Mouse (Mus musculus) stomach, embryonic 14.5 days (tissue): ENCODE results near the gene Gh. TPM values are rescaled to one million over a fixed set of nuclear protein-coding genes. Genes with fewer than 3 reads are reported as not detected.
"Not testable (repeated sequence)": the region's sequence is repeated elsewhere in the genome, so short reads cannot be mapped to it uniquely, and the experiment has no call there.

ENCODE experiments used
- ATAC-seq: fragments of 200-750 bp; cut with Nextera tagmentation; 2 replicates; pipeline ENCODE4 v1.8.0; 2017; ENCODE audit warnings: low read depth, moderate TSS enrichment; ENCODE audit not compliant: insufficient number of reproducible peaks, insufficient read depth, low FRiP score
- H3K27ac ChIP-seq: fragments of 300-500 bp; sonication (generic); 2 replicates; pipeline ENCODE4 v1.5.1; 2014; ENCODE audit warnings: mild to moderate bottlenecking, low read length, moderate library complexity, mixed read lengths
- H3K27me3 ChIP-seq: fragments of 300-500 bp; sonication (generic); 2 replicates; pipeline ENCODE4 v1.6.1; 2014; ENCODE audit warnings: low read length, control low read depth, mixed read lengths; ENCODE audit not compliant: control insufficient read depth, insufficient read depth
- H3K36me3 ChIP-seq: fragments of 300-500 bp; sonication (generic); 2 replicates; pipeline ENCODE4 v1.6.1; 2014; ENCODE audit warnings: mild to moderate bottlenecking, control low read depth, low read length, moderate library complexity, mixed read lengths; ENCODE audit not compliant: control insufficient read depth, insufficient read depth
- H3K4me1 ChIP-seq: fragments of 300-500 bp; sonication (generic); 2 replicates; pipeline ENCODE4 v1.6.1; 2014; ENCODE audit warnings: low read length, control low read depth, mixed read lengths; ENCODE audit not compliant: control insufficient read depth, insufficient read depth
- H3K4me2 ChIP-seq: fragments of 300-500 bp; sonication (generic); replicated peaks from 2 replicates; pipeline ENCODE4 v1.6.1; 2014; ENCODE audit warnings: low read depth, low read length, control low read depth
- H3K4me3 ChIP-seq: fragments of 300-500 bp; sonication (generic); 2 replicates; pipeline ENCODE4 v1.5.1; 2014; ENCODE audit warnings: low read depth, low read length, control low read depth
- H3K9ac ChIP-seq: fragments of 300-500 bp; sonication (generic); replicated peaks from 2 replicates; pipeline ENCODE4 v1.6.1; 2014; ENCODE audit warnings: low read depth, mild to moderate bottlenecking, control low read depth, low read length, moderate library complexity, mixed read lengths
- H3K9me3 ChIP-seq: fragments of 300-500 bp; sonication (generic); 2 replicates; pipeline ENCODE4 v1.6.1; 2016; ENCODE audit warnings: low read depth, low read length, control low read depth; ENCODE audit not compliant: control insufficient read depth
- WGBS: fragments of 180-500 bp; shearing (Covaris S2); extraction: QIAGEN DNeasy Blood & Tissue Kit; methylation state at CpG from one replicate; pipeline ENCODE4 v1.1.7; 2014; 5-methylcytosine and 5-hydroxymethylcytosine counted together
- polyA plus RNA-seq: library from polyadenylated mRNA; unstranded; fragments of >200 nt; fragmentation: Nextera tagmentation; extraction: Ambion mirVana; gene quantifications from 2 replicates; pipeline ENCODE4 v1.2.1, GENCODE M21; 2014

Gene Gh
- not detected in 2 replicates for polyA plus RNA-seq

DNA sequence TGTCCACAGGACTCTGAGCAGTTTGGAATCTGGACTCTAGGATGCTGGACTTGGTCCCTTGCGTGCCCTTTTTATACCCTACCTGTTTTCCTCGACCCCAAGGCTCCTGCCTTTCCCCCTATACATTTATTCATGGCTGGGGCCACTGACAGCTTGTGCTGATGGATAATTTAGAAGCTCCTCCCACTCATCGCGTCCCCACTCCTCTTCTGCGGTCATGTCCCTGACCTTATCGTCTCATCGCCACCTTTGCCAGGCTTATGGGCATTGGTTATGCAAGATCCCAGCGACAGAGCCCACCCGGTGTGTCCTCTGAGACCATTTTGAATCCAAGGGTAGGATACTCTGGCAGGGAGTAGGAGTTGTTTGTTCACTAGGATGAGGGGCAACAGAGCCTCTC is at the start of gene Gh:
TSS of gene Gh (minus strand) at position 101 of the 400 bp plus-strand sequence.
- H3K27me3 ChIP-seq = no peaks in the 10 kb centered on the region
- H3K27ac ChIP-seq = no peak within 1 kb of the TSS
- H3K9ac ChIP-seq = no peak within 1 kb of the TSS
- no peak within 1 kb of the TSS for H3K4me3 ChIP-seq
- no peaks in the 10 kb centered on the region for H3K9me3 ChIP-seq
- H3K4me2 ChIP-seq = no peak within 1 kb of the TSS
- H3K4me1 ChIP-seq = no peaks in the 10 kb centered on the region
- no peak for ATAC-seq
- H3K36me3 ChIP-seq = no peaks in the 10 kb centered on the region
- 79% methylated on average over 9 of the region's 9 CpGs for WGBS

DNA sequence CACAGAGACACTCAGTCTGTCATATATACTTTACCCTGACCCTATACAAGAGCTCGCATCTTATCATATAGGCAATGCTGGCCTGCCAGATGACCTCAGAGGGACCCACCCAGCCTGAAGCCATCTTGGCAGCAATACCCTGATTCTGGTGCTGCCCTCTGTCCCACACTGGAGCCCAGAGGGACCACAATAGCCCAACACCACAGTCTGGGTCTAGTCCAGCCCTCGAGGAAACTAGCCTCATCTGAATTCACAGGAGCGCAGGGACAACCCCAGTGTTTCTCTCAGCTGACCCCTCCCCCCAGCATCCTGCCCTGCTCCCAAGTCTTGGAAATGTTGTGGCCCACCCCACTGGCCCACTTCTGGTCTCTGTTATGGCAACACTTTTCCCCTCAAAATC is 49.6 kb upstream of the Gh start:
- Histone ChIP-seq H3K4me3 (no peak overlapping the region), H3K4me2 (no peak overlapping the region), H3K9me3 (no peaks in the 10 kb centered on the region), H3K9ac (no peak overlapping the region), H3K27ac (no peak overlapping the region), H3K36me3 (no peaks in the 10 kb centered on the region), H3K27me3 (no peaks in the 10 kb centered on the region), H3K4me1 (no peaks in the 10 kb centered on the region)
- WGBS = 61% methylated on average over 3 of the region's 3 CpGs
- no peak for ATAC-seq

DNA sequence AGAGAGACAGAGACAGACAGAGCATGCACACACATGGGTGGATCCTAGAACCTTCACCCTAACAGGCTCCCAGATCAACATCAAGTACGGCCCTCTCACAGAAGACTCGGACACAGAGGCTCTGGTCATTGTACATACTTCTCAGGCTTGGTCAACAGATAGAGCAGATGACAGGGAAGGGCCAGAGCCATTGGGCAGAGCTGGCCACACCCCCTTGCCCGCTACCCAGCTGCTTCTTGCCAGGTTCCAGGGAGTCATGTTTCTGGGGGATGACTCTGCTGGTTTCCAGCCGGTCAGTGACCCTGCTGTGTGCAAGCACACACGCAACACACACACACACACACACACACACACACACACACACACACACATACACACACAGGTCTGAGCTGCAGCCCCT is 49.2 kb upstream of the Gh start:
- H3K4me1 ChIP-seq = no peaks in the 10 kb centered on the region
- WGBS = 50% methylated on average over 5 of the region's 5 CpGs
- no peak overlapping the region for H3K27ac ChIP-seq
- no peaks in the 10 kb centered on the region for H3K36me3 ChIP-seq
- no peaks in the 10 kb centered on the region for H3K9me3 ChIP-seq
- H3K4me3 ChIP-seq = no peak overlapping the region
- no peak overlapping the region for H3K4me2 ChIP-seq
- H3K27me3 ChIP-seq = no peaks in the 10 kb centered on the region
- no peak for ATAC-seq
- no peak overlapping the region for H3K9ac ChIP-seq

DNA sequence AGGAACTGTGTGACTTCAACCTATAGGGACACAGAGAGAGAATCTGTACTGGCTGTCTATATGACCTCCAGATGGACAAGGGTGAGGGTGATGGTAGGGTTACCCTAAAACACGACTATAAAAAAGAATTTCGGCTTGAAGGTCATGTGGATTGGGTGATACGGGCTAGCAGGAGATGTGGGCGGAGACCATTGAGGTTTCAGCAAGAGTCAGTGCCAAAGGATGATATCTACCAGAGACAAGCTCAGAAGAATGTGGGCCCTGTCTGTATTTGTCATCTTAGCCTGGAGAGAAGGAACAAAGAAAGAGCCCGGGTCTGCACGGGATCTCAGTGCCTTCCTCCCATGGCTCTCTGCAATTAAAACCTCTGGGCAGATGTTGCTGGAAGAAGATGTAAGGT is 48.1 kb upstream of the Gh start:
- no peak for ATAC-seq
- no peak overlapping the region for H3K9ac ChIP-seq
- 77% methylated on average over 6 of the region's 6 CpGs for WGBS

DNA sequence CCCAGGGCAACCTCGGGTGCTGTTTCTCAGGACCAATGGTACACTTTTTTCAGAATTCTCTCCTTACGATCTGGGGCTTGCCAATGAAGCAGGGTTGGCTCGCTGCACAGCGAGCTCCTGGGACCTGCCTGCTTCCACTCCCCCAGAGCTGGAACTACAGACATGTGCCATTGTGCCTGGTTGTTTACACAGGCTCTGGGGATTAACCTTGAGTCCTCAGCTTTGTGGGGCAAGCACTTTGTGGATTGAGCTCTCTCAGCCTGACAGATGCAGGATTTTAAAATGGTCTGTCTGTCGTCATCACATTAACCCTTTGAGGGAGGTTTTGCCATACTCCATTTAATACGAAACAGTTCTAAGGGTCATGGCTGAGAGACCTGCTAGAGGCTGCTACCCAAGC is 43.2 kb upstream of the Gh start:
- H3K9me3 ChIP-seq = no peaks in the 10 kb centered on the region
- H3K4me1 ChIP-seq = 0 out of 2 replicates have a peak, but pooled peaks cover 7% of the 10 kb centered on the region
- H3K27ac ChIP-seq = no peak overlapping the region
- no peak overlapping the region for H3K4me3 ChIP-seq
- no peaks in the 10 kb centered on the region for H3K36me3 ChIP-seq
- 21% methylated on average over 6 of the region's 6 CpGs for WGBS
- no peak overlapping the region for H3K4me2 ChIP-seq
- peak; percentile 73 for ATAC-seq
- no peaks in the 10 kb centered on the region for H3K27me3 ChIP-seq
- no peak overlapping the region for H3K9ac ChIP-seq

More for the DNA sequence above, 48.1 kb upstream of the Gh start:
- Histone ChIP-seq H3K27me3 (no peaks in the 10 kb centered on the region), H3K9me3 (no peaks in the 10 kb centered on the region), H3K27ac (no peak overlapping the region), H3K4me3 (no peak overlapping the region), H3K4me2 (no peak overlapping the region), H3K4me1 (0 out of 2 replicates have a peak, but pooled peaks cover 5% of the 10 kb centered on the region), H3K36me3 (no peaks in the 10 kb centered on the region)

DNA sequence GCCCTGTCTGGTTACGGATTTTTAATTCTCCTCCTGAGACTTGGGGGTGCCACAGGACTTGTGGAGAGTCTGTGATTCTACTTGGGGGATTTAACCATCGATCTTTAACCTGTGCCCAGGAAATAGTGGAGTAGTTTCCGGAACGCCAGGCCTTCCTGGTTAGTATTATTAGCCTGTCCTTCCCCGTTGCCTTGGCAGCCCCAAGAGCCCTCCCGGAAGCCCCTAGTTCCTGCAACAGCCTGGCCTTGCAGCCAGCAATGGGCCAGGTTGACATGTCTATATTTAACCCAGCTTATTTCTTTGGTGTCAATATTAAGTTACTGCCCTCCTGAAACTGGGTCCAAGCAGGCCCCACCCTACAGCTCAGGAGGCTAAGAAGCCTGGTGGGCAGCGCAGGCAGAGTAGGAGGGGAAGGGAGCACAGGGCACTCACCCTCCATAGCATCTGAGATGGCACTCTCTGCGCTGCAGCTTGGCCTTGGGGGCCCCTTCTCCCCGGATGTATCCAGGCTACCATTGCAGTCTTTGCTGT is 39.4 kb upstream of the Gh start:
- no peak for ATAC-seq
- 78% methylated on average over 9 of the region's 9 CpGs for WGBS
- H3K4me1 ChIP-seq = 0 out of 2 replicates have a peak, but pooled peaks cover 7% of the 10 kb centered on the region
- no peak overlapping the region for H3K4me2 ChIP-seq
- H3K9ac ChIP-seq = no peak overlapping the region
- no peaks in the 10 kb centered on the region for H3K36me3 ChIP-seq
- H3K9me3 ChIP-seq = no peaks in the 10 kb centered on the region
- no peak overlapping the region for H3K4me3 ChIP-seq
- no peaks in the 10 kb centered on the region for H3K27me3 ChIP-seq
- no peak overlapping the region for H3K27ac ChIP-seq

DNA sequence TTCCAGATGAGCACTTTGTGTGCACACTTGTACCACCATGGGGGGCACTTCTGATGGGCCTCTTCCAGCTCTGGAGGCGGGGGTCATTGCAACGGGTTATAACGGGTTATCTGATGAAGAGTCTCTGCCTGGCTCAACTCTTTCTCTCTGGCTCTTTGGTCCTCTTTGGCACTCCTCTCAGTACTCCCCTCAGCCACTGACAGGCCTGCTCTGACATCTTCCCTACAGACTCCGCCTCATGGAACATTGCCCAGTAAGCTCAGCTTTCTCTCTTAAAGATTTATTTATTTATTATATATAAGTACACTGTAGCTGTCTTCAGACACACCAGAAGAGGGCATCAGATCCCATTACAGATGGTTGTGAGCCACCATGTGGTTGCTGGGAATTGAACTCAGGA is 37.7 kb upstream of the Gh start:
- not testable (repeated sequence) for H3K9ac ChIP-seq, H3K27ac ChIP-seq, H3K4me3 ChIP-seq, H3K27me3 ChIP-seq, H3K4me2 ChIP-seq, H3K9me3 ChIP-seq, H3K36me3 ChIP-seq, ATAC-seq, H3K4me1 ChIP-seq
- 88% methylated on average over 4 of the region's 4 CpGs for WGBS

DNA sequence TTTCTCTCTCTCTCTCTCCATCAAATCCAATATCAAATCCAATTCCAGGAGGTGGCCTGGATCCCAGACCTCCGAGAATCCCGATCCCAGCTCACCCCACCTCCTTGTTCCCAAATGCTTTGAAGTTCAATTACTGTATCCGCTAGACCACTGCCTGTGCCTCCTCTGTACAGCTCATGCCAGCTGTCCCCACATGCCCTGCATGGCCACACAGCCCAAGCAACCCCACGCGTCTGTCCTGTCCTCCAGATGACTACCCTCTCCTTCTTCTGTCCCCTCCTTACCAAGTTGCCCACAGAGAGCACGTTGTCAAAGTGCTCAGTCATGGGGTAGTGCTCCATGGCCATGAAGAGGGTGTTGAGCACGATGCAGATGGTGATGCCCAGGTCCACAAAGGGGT is 37.2 kb upstream of the Gh start:
- no peak overlapping the region for H3K9ac ChIP-seq
- WGBS = 80% methylated on average over 7 of the region's 7 CpGs
- no peaks in the 10 kb centered on the region for H3K9me3 ChIP-seq
- H3K36me3 ChIP-seq = no peaks in the 10 kb centered on the region
- ATAC-seq = no peak
- H3K4me3 ChIP-seq = no peak overlapping the region
- no peaks in the 10 kb centered on the region for H3K27me3 ChIP-seq
- no peak overlapping the region for H3K27ac ChIP-seq
- H3K4me2 ChIP-seq = no peak overlapping the region
- no peaks in the 10 kb centered on the region for H3K4me1 ChIP-seq

DNA sequence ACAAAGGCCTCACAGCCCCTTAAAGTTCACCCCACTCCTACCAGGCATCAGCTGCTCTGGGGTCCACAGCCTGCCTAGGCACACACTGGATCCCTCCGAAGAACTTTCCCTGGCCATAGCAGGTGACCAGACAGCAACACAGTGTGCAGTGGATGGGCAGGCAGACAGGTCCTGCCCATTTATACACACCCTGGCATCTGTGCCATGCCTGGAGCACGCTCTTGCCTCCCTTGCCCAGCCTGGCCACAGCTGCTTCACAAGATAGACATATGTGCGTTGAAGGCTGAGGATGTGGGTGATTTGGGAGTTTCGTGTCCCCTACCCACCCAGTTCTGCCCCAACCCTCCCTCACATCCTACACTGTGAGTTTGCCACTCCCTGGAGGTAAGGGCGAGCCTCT is 36.4 kb upstream of the Gh start:
- no peaks in the 10 kb centered on the region for H3K4me1 ChIP-seq
- no peak overlapping the region for H3K4me2 ChIP-seq
- WGBS = 79% methylated on average over 5 of the region's 5 CpGs
- H3K9ac ChIP-seq = no peak overlapping the region
- H3K27me3 ChIP-seq = no peaks in the 10 kb centered on the region
- H3K27ac ChIP-seq = no peak overlapping the region
- no peak for ATAC-seq
- no peak overlapping the region for H3K4me3 ChIP-seq
- H3K36me3 ChIP-seq = no peaks in the 10 kb centered on the region
- no peaks in the 10 kb centered on the region for H3K9me3 ChIP-seq
